ENCODE assay signal across 10 mouse cellular contexts in the genomic region with DNA sequence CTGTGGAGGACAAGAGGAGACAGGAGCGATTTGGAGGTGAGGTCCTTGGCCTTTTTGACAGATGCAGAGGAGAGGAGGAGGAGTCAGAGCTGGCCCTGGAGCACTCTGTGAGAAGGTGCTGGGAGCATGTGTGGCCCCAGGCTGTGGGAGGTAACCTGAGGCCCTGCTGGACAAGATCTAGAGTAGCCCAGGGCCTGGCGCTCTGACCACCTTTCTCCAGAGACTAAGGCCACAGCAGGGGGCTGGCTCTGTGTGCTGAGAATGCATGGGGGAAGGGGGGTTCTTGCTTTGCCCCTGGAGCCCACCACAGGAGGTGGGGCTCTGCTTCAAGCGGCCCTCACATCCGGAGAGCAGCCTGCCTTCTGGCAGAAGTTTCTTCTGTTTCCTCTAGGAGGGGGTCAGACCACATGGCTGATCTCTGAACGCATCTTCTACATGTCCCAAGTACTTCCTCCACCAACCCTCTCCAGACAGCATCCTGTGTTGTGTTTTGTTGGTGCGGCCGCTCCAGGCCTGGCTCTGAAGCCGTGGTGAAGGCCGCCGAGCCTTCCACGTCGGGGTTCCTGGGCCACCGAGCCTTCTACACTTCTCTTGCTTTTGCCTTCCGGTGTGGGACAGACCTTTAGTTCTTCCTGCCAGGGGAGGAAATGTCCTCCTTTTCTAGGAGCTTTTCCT. TPM values are rescaled to one million over a fixed set of nuclear protein-coding genes. Genes with fewer than 3 reads are reported as not detected.
DNase-seq lines count a peak whose midpoint lies in the region; ATAC-seq and TF ChIP-seq lines count a peak whose summit lies in the region.
"Had no signal": no experiment of that assay in that cellular context is flagged by ENCODE, and none has a peak within 500 bp of the region (broad histone marks: within the 10 kb centered on the region; RNA-seq: fewer than 3 reads in every experiment).

No protein-coding gene starts in this region.

- H3K4me3 ChIP-seq in kidney, postnatal 0 days (replicated peaks; ENCODE audit: low read depth, low read length) = no peak overlapping the region
- peak overlapping the region; percentile 20 for H3K4me3 ChIP-seq in ES-Bruce4 (ENCODE audit: low read depth, low read length)

- WGBS in kidney, postnatal 0 days = 60% methylated on average over 14 of the region's 14 CpGs

- no peaks in the 10 kb centered on the region for H3K36me3 ChIP-seq in kidney, postnatal 0 days (ENCODE audit: insufficient read depth, low read length)
- H3K36me3 ChIP-seq in ES-Bruce4 (ENCODE audit: control insufficient read depth, insufficient read depth, low read length, poor library complexity, severe bottlenecking) = no peaks in the 10 kb centered on the region
- no peaks in the 10 kb centered on the region for H3K36me3 ChIP-seq in splenic B cell, adult 2 months (ENCODE audit: control insufficient read depth, insufficient read depth, low read length, poor library complexity, severe bottlenecking)

- no peak overlapping the region for H3K9ac ChIP-seq in kidney, postnatal 0 days (ENCODE audit: low read depth, low read length)
- H3K9ac ChIP-seq in ES-Bruce4 (ENCODE audit: low read depth, poor library complexity, severe bottlenecking) = peak overlapping the region; percentile 26

- ATAC-seq in kidney, postnatal 0 days (replicated peaks; ENCODE audit: low FRiP score, low read depth) = no peak
- ATAC-seq in inflammation-experienced regulatory T-cells, adult 6 months = peak; percentile 60

- no peaks in the 10 kb centered on the region for H3K27me3 ChIP-seq in kidney, postnatal 0 days (ENCODE audit: insufficient read depth, low read length)
- no peaks in the 10 kb centered on the region for H3K27me3 ChIP-seq in ES-Bruce4 (ENCODE audit: control insufficient read depth, insufficient read depth, low read length, poor library complexity, severe bottlenecking)
- no peaks in the 10 kb centered on the region for H3K27me3 ChIP-seq in splenic B cell, adult 2 months (ENCODE audit: control insufficient read depth, insufficient read depth, low read length, poor library complexity, severe bottlenecking)

- no peaks in the 10 kb centered on the region for H3K4me1 ChIP-seq in kidney, postnatal 0 days (replicated peaks; ENCODE audit: insufficient read depth, low read length)
- H3K4me1 ChIP-seq in ES-Bruce4 (ENCODE audit: control insufficient read depth, insufficient read depth, low read length) = peaks cover 31% of the 10 kb centered on the region

- no peak for TF ChIP-seq CTCF in kidney, postnatal 0 days (IDR thresholded peaks at IDR 0.05; ENCODE audit: low read depth)
- no peak for TF ChIP-seq CTCF in ES-Bruce4 (IDR thresholded peaks at IDR 0.05; ENCODE audit: low read depth, low read length)

- H3K4me2 ChIP-seq in kidney, postnatal 0 days (ENCODE audit: low read length) = no peak overlapping the region

- 0 out of 2 replicates have a peak overlapping the region, but pooled peaks have one; percentile 5 for H3K27ac ChIP-seq in kidney, postnatal 0 days
- H3K27ac ChIP-seq in ES-Bruce4 (ENCODE audit: insufficient read depth, low read length) = peak overlapping the region; percentile 96

- peak; percentile 88 for TF ChIP-seq EP300 in ES-Bruce4 (IDR thresholded peaks at IDR 0.05; ENCODE audit: insufficient read depth, low read depth, low read length)

- TF ChIP-seq POLR2A in ES-Bruce4 (IDR thresholded peaks at IDR 0.05; ENCODE audit: insufficient read depth, low read length) = no peak

- H3K9me3 ChIP-seq in kidney, postnatal 0 days (replicated peaks; ENCODE audit: low read length) = no peaks in the 10 kb centered on the region
- H3K9me3 ChIP-seq in ES-Bruce4 (replicated peaks; ENCODE audit: control insufficient read depth, insufficient read depth, low read length, poor library complexity, severe bottlenecking) = no peaks in the 10 kb centered on the region

- DNase-seq in kidney, postnatal 0 days (ENCODE audit: low spot score) = no peak
- DNase-seq in kidney, adult 18-20 months = no peak
- peak; percentile 57 for DNase-seq in splenic B cell, adult 2 months (ENCODE audit: low read depth, low spot score)
- no peak for DNase-seq in frontal cortex, postnatal 10 days (ENCODE audit: low spot score in 2 of 2)
- no peak for DNase-seq in kidney, adult 9 months
- DNase-seq in urinary bladder, postnatal 14 days (ENCODE audit: low spot score) = no peak
- DNase-seq: cerebellum, adult 11 months; heart, adult 18-20 months had no signal

RNA-seq across cellular contexts. Expression of gene Sh3bgrl3, which starts 10.3 kb away (rescaled TPM):
- 452 and 455 TPM in 2 replicates for polyA plus RNA-seq in kidney, postnatal 0 days (2015; fragmentation: Nextera tagmentation; extraction: Ambion mirVana)
- polyA plus RNA-seq in ES-Bruce4 (2011; ENCODE audit: insufficient read depth, insufficient read length, low read depth, missing spikeins) = 105 and 106 TPM in 2 replicates
- 1,000 to 10,000 TPM in 2 of 3 experiments, 100 to 1,000 TPM in 1; 884 to 1,358 (median 1,179) TPM for polyA plus RNA-seq in inflammation-experienced regulatory T-cells, adult 6 months (2017; shearing (Covaris generic))

RNA-seq across cellular contexts. Expression of gene Ubxn11, which starts 15.9 kb away (rescaled TPM):
- 7.6 and 7.8 TPM in 2 replicates for polyA plus RNA-seq in kidney, postnatal 0 days (2015; fragmentation: Nextera tagmentation; extraction: Ambion mirVana)
- polyA plus RNA-seq in ES-Bruce4 (2011; ENCODE audit: insufficient read depth, insufficient read length, low read depth, missing spikeins) = 10.4 and 11.6 TPM in 2 replicates
- 10 to 100 TPM; 36.2 to 54.5 (median 36.5) TPM for polyA plus RNA-seq in inflammation-experienced regulatory T-cells, adult 6 months (2017; shearing (Covaris generic))

RNA-seq across cellular contexts. Expression of gene Cd52, which starts 23.4 kb away (rescaled TPM):
- 14.7 and 18.9 TPM in 2 replicates for polyA plus RNA-seq in kidney, postnatal 0 days (2015; fragmentation: Nextera tagmentation; extraction: Ambion mirVana)
- polyA plus RNA-seq in ES-Bruce4 (2011; ENCODE audit: insufficient read depth, insufficient read length, low read depth, missing spikeins) = not detected in 2 replicates
- 1,000 to 10,000 TPM; 2,728 to 3,832 (median 3,666) TPM for polyA plus RNA-seq in inflammation-experienced regulatory T-cells, adult 6 months (2017; shearing (Covaris generic))

RNA-seq across cellular contexts. Expression of gene Crybg2, which starts 57.6 kb away (rescaled TPM):
- polyA plus RNA-seq in kidney, postnatal 0 days (2015; fragmentation: Nextera tagmentation; extraction: Ambion mirVana) = 2.8 and 6.1 TPM in 2 replicates
- 19.2 and 26.1 TPM in 2 replicates for polyA plus RNA-seq in ES-Bruce4 (2011; ENCODE audit: insufficient read depth, insufficient read length, low read depth, missing spikeins)
- polyA plus RNA-seq in inflammation-experienced regulatory T-cells, adult 6 months (2017; shearing (Covaris generic)) = 10 to 100 TPM; 10.8 to 23.3 (median 14.1) TPM

Comparison
In these comparisons a context has a peak if more than half of its experiments do, and no peak if none do; other contexts are left out.
1. RNA of gene Cd52, which starts 23.4 kb away (polyA plus RNA-seq): 2,728 to 3,832 TPM in inflammation-experienced regulatory T-cells, adult 6 months; 14.7 to 18.9 TPM in kidney, postnatal 0 days and not detected in ES-Bruce4; every median in the first group is over 100 times any median in the second.